In genomic region chr14:53553771-53554170, GRCm38 (mm10) we compare ENCODE assay signal across 18 mouse cellular contexts.
"Had no signal": no experiment of that assay in that cellular context is flagged by ENCODE, and none has a peak within 500 bp of the region (broad histone marks: within the 10 kb centered on the region; RNA-seq: fewer than 3 reads in every experiment).

No protein-coding gene starts in this region.

- H3K4me3 ChIP-seq: layer of hippocampus, adult 2 months; limb, embryonic 10.5 days; limb, embryonic 13.5 days; liver, embryonic 13.5 days; midbrain, embryonic 13.5 days; myocyte had no signal

- ATAC-seq: inflammation-experienced regulatory T-cells, adult 6 months; intestine, embryonic 16.5 days; midbrain, embryonic 13.5 days; midbrain, embryonic 16.5 days had no signal

- H3K36me3 ChIP-seq: limb, embryonic 10.5 days; limb, embryonic 13.5 days; liver, embryonic 13.5 days; midbrain, embryonic 13.5 days had no signal

- H3K4me2 ChIP-seq: limb, embryonic 13.5 days; liver, embryonic 13.5 days; midbrain, embryonic 13.5 days had no signal

- DNase-seq: kidney, adult 18-20 months; kidney, adult 9 months; kidney, postnatal 25 days; layer of hippocampus, adult 9-11 months; liver; liver, embryonic 13.5 days; lung, adult 2 months; lung, postnatal 14 days; lung, postnatal 4 days; right cerebral cortex, postnatal 4 days had no signal

- H3K9me3 ChIP-seq: limb, embryonic 10.5 days; limb, embryonic 13.5 days; liver, embryonic 13.5 days; midbrain, embryonic 13.5 days had no signal

- H3K9ac ChIP-seq: limb, embryonic 13.5 days; liver, embryonic 13.5 days; midbrain, embryonic 13.5 days had no signal

- H3K27ac ChIP-seq: layer of hippocampus, adult 2 months; limb, embryonic 10.5 days; limb, embryonic 13.5 days; liver, embryonic 13.5 days; midbrain, embryonic 13.5 days had no signal

- H3K27me3 ChIP-seq: limb, embryonic 13.5 days; liver, embryonic 13.5 days; midbrain, embryonic 13.5 days had no signal

- H3K4me1 ChIP-seq: limb, embryonic 10.5 days; limb, embryonic 13.5 days; liver, embryonic 13.5 days; midbrain, embryonic 13.5 days had no signal
